Mouse (Mus musculus) heart, adult 18-20 months (tissue): Measurements from ENCODE around the gene Foxe1. TPM values are rescaled to one million over a fixed set of nuclear protein-coding genes. Genes with fewer than 3 reads are reported as not detected.
A peak's percentile ranks its signal among the peaks of the same experiment; 100 is the strongest.

Source experiments
- DNase-seq, 2 experiments: peaks; one replicate each; pipeline ENCODE4 v3.0.0; 2021 to 2022; ENCODE audit warnings: mixed read lengths in 1 of 2
- total RNA-seq, 2 experiments: library from RNA; stranded (reverse); gene quantifications; 2 replicates each; pipeline ENCODE4 v1.2.3; 2021

The Foxe1 gene
- total RNA-seq, 2 experiments from 2014 or later = not detected

GRCm38 (mm10) chr4:46347580-46348515 lies 4.4 kb downstream of the Foxe1 start:
- DNase-seq = no peak

- DNase-seq = no peak
Measured at GRCm38 (mm10) chr4:46348897-46349296, 5.5 kb downstream of the Foxe1 start.

- DNase-seq = no peak
Measured at GRCm38 (mm10) chr4:46349530-46349929, 6.1 kb downstream of the Foxe1 start.

GRCm38 (mm10) chr4:46353045-46353444 lies 9.6 kb downstream of the Foxe1 start:
- DNase-seq = no peak

GRCm38 (mm10) chr4:46356351-46357133 lies 13.1 kb downstream of the Foxe1 start:
- peak; percentile 42 to 74 for DNase-seq

GRCm38 (mm10) chr4:46359539-46360253 lies 16.3 kb downstream of the Foxe1 start:
- DNase-seq = no peak

- no peak for DNase-seq
Measured at GRCm38 (mm10) chr4:46361258-46361657, 17.8 kb downstream of the Foxe1 start.

GRCm38 (mm10) chr4:46364360-46364759 lies 21.0 kb downstream of the Foxe1 start:
- DNase-seq = no peak

GRCm38 (mm10) chr4:46367487-46367959 lies 24.1 kb downstream of the Foxe1 start:
- no peak for DNase-seq

- DNase-seq = no peak
Measured at GRCm38 (mm10) chr4:46369070-46369469, 25.7 kb downstream of the Foxe1 start.

GRCm38 (mm10) chr4:46370406-46370805 lies 27.0 kb downstream of the Foxe1 start:
- no peak for DNase-seq

GRCm38 (mm10) chr4:46371030-46371429 lies 27.6 kb downstream of the Foxe1 start:
- peak; percentile 56 to 70 for DNase-seq

GRCm38 (mm10) chr4:46374455-46374854 lies 31.0 kb downstream of the Foxe1 start:
- peak in 1 of 2 experiments; percentile 44 for DNase-seq

- peak; percentile 86 to 87 for DNase-seq
Measured at GRCm38 (mm10) chr4:46374869-46375368, 31.5 kb downstream of the Foxe1 start.

GRCm38 (mm10) chr4:46388556-46388955 lies 45.1 kb downstream of the Foxe1 start:
- DNase-seq = no peak

GRCm38 (mm10) chr4:46389013-46389611 lies 45.7 kb downstream of the Foxe1 start, which contains the start of gene Trmo:
Trmo (minus strand) TSS chr4:46389437.
- peak; percentile 96 for DNase-seq

GRCm38 (mm10) chr4:46389612-46390341 lies 46.4 kb downstream of the Foxe1 start:
- no peak for DNase-seq

GRCm38 (mm10) chr4:46390390-46390970 lies 47.1 kb downstream of the Foxe1 start:
- peak; percentile 79 to 88 for DNase-seq

- no peak for DNase-seq
Measured at GRCm38 (mm10) chr4:46394388-46394787, 51.0 kb downstream of the Foxe1 start.

- DNase-seq = no peak
Measured at GRCm38 (mm10) chr4:46395736-46396135, 52.3 kb downstream of the Foxe1 start.
